Mouse (Mus musculus): ENCODE data around the gene Csta1.
A peak's percentile ranks its signal among the peaks of the same experiment; 100 is the strongest.
"Not testable (repeated sequence)": the region's sequence is repeated elsewhere in the genome, so short reads cannot be mapped to it uniquely, and the experiment has no call there.

Csta1 gene

GRCm38 (mm10) chr16:36131141-36131540 is at the start of gene Csta1:
Gene Csta1, minus strand, starts transcription at chr16:36131241.
- no peak for DNase-seq (ENCODE audit: low spot score in 2 of 2)

DNA sequence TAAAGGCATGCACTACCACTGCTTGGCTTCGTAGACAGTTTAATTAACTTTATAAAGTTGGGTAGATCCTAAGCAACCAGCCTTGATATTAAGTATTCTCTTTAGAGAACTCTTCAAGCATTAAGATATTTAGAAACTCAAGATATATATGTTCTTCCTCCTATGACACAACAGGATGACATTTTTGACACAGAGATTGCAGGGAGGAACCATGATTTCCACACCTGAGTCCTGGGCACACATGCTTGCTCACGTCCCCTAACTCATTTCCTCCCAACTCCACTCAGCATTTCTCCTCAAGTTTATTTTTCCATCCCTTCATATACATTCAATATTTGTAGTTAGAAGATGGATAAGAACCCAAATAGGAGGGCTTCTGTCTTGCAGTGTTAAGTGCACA is 48.9 kb upstream of the Csta1 start:
- no peak for DNase-seq (ENCODE audit: low spot score in 2 of 2)

DNA sequence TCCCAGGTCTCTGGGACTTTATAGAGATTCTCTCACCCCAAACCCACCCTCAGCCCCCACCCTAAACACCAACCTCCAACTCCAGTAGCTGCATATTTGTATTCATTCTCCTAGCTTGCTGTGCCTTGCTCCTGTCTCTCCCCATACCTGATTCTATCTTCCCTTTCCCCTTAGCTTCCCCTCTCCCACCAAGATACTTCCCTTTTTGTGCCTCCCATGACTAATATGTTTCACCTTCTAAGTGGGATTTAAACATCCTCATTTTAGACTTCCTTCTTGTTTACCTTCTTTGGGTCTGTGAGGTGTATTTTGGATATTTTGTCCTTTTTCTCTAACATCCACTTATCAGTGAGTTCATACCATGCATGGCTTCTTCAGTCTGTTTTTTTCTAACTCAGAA is 45.1 kb upstream of the Csta1 start:
- no peak for DNase-seq (ENCODE audit: low spot score in 2 of 2)

DNA sequence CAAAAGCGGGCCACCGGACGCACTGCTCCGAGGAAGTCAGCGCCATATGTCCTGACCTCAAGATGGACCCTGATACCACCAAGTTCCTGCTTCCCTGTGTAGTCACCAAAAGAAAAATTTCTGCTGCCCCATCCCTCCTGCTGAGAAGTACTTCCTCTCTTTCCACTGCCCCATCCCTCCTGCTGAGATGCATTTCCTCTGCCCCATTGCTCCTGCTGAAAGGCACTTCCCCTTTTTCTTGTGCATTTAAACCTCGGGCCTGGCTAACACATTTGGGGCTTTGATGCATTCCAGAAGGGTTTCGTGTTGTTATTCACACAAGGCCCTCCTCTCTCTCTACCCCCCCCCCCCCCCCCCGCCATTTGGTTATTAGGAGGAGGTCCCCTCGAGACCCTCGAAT is 36.8 kb upstream of the Csta1 start:
- not testable (repeated sequence) for DNase-seq (ENCODE audit: low spot score in 2 of 2)

DNA sequence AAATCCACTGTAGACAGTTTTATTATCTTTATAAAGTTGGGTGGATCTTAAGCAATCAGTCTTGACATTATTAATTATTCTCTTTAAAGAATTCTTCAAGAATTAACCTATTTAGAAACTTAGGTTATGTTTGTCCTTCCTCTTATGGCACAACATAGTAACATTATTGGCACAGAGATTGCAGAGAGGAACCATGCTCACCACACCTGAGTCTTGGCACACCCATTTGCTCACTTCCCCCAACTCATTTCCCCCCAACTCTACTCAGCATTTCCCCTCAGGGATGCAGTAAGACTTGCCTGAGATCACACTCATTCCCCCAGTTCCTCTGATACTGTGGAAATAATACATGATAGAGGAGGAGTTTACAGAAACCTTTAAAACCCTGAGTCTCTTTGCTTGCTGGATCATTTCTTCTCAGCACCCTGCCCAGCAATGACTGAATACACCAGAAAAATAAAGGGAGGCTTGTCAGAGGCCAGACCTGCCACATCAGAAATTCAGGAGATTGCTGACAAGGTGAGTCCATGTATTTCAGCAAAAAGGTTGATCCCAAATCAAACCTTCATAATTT is 25.4 kb upstream of the Csta1 start, which contains the start of gene Stfa2l1:
Gene Stfa2l1 (plus strand): TSS at position 410 of the 574 bp plus-strand sequence.
- no peak for DNase-seq (ENCODE audit: low spot score in 2 of 2)

DNA sequence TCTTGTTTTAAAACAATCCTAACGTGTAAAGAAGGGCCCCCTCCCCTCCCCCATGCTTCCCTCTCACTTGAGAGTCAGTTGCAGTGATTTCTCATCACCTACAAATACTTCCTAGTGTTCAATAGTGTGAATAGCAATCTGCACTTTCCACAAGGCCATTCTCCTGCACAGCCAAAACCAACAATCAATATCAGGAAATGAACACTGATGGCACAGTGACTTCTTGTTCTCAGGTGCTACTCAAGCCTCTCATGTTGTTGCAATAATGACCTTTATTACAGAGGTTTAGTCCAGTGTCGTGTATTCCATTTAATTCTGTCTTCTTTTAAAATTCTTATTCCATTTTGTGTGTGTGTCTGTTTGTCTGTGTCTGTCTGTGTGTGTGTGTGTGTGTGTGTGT is 7.2 kb upstream of the Csta1 start:
- no peak for DNase-seq (ENCODE audit: low spot score in 2 of 2)

GRCm38 (mm10) chr16:36128092-36128491 is 2.9 kb downstream of the Csta1 start:
- DNase-seq (ENCODE audit: low spot score in 2 of 2) = no peak

DNA sequence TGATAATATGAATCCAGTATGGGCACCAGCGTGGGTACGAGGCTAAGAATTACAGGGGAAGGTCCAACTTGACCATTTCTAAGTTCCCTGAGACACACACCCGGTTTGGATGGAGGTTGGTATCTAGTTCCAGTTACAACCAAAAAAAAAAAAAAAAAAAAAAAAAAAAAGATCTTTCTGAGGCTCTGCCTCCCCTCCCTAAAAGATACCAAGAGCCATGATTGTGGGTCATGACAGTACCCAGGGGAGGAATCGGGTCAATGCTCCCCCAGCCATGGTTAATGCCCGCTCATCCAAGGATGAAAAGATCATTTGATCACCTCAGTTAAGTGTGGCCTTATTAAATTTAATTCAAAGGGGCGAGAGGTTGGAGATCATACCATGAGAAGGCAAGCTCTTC is 15.3 kb downstream of the Csta1 start:
- DNase-seq (ENCODE audit: low spot score in 2 of 2) = not testable (repeated sequence)

- DNase-seq (ENCODE audit: low spot score in 2 of 2) = not testable (repeated sequence)
These were observed 19.6 kb downstream of the Csta1 start for GRCm38 (mm10) chr16:36111486-36111885.

DNA sequence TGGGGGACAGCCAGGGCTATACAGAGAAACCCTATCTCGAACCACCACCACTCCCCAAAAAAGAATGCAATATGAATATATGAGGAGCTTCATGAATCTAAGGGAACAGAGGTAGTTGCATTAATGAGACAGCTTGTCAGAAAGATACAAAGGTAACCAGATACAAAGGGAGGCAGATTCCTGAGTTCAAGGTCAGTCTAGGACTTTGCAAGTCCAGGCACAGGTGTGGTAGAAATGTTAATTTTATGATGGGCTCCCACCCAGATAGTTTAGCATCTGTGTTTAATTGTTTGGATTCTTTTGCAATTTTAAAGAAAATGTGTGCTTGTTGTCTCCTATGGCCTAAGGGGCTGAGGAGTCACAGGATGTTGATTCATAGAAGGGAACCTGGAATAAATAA is 28.8 kb downstream of the Csta1 start:
- no peak for DNase-seq (ENCODE audit: low spot score in 2 of 2)

DNA sequence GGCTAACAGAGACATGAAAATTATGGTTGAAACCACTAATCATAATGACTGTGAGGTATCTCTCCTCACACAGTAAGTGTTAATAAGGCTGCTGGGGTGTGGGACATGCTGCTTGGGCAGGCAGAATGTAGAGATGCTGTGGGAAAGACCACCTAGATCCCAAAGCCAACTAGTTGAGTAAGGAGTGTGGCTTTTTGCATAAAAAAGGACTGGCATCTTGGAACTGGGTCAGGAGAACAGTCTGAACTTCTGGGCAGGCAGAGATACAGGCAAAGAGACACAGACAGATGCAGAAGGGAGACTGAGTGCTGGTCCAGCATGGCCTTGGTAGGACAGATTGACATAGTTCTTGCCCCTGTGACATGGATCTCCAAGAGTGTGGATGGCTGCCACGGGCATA is 29.5 kb downstream of the Csta1 start:
- no peak for DNase-seq (ENCODE audit: low spot score in 2 of 2)

- not testable (repeated sequence) for DNase-seq (ENCODE audit: low spot score in 2 of 2)
These were observed 33.1 kb downstream of the Csta1 start for GRCm38 (mm10) chr16:36097813-36098499.

- DNase-seq (ENCODE audit: low spot score in 2 of 2) = no peak
These were observed 37.0 kb downstream of the Csta1 start for GRCm38 (mm10) chr16:36094079-36094478.

DNA sequence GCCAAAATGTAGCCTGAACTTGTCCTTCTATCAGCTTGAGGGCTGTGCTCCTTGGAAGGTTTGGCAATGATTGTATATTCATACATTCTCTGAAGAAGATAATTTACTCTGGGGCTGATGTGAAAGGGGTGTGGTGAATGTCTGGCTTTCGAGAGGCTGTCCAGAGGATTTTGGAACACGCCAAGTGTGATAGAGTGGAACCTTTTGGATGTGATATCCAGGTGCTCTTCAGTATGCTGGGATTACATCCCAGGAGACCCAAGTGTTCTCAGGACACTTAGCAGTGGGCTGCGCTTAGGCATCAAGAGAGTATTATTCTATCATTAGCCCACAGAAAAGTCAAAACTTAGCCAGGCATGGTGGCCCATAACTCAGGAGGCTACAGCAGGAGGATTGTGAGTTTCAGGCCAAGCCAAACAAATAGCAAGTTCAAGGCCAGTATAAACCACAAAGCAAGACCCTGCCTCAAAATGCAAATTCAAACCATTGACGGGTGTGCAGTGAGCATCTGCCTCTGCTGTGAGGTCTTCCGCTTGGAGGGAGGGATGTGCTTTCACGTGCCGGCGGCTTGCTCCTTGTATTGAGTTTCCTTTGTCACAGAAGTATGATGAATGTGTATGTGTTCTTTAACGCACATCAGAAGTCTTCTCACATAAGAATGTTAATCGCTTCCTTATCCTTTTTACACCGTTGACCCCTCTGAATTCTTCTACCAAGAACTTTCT is 40.1 kb downstream of the Csta1 start:
- peak in 1 of 2 experiments; percentile 8 for DNase-seq (ENCODE audit: low spot score in 2 of 2)

GRCm38 (mm10) chr16:36089850-36090616 is 41.0 kb downstream of the Csta1 start:
- no peak for DNase-seq (ENCODE audit: low spot score in 2 of 2)

GRCm38 (mm10) chr16:36089065-36089464 is 42.0 kb downstream of the Csta1 start:
- DNase-seq (ENCODE audit: low spot score in 2 of 2) = no peak

GRCm38 (mm10) chr16:36087846-36088245 is 43.2 kb downstream of the Csta1 start:
- DNase-seq (ENCODE audit: low spot score in 2 of 2) = no peak

DNA sequence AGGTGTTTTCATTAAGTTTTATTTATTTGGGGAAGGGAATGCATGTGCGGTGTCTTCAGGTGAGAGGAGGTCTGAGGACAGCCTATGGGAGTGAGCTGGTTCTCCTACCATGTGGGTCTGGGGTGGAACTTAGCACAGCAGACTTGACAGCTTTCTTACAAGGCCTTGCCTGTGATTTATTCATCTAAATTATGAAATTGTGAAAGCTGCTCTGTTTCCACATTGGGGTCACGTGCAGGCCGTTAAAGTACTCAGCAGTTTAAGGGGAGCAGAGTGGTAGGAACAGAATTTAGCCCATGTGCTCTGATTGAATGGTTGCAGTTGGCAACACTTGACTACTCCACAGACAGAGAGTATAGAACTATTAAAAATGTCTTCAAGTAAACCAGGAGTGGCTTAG is 51.1 kb downstream of the Csta1 start:
- no peak for DNase-seq (ENCODE audit: low spot score in 2 of 2)

- DNase-seq (ENCODE audit: low spot score in 2 of 2) = no peak
These were observed 56.3 kb downstream of the Csta1 start for GRCm38 (mm10) chr16:36074772-36075171.

DNA sequence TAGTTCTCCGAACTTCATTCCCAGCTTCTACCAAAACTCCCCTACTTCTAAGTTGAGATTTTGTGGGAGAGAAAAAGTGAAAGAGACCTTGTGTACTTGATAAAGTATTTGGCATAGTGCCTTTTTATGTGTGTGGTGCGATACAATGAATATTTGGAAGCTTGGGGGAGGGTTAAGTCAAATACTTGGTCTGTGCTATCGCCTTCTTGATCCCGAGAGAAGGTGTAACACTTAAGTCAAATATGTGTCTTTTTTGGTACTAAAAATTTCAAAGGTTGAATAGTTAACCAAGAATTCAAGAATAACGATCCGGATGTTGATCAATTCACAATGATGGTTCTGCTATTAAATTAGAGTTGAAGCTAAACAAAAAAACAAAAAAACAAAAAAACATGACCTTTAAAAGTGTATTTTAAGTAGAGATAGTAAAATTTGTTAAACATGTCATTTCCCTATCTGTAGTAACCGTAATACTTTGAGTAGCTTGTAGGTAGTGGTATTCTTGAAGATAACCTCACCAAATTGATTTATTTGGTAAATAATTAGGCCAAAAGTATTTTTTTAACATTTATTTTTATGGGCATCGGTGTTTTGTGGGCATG is 58.5 kb downstream of the Csta1 start:
- DNase-seq (ENCODE audit: low spot score in 2 of 2) = no peak

GRCm38 (mm10) chr16:36071450-36072379 is 59.3 kb downstream of the Csta1 start, which contains the start of the genes Fam162a and Ccdc58:
Gene Fam162a, minus strand, starts transcription at chr16:36071594.
Gene Ccdc58, plus strand, starts transcription at chr16:36071685.
- DNase-seq (ENCODE audit: low spot score in 2 of 2) = peak; percentile 89 to 93
